Mouse (Mus musculus): ENCODE measurements at regions not wholly inside any gene's neighbourhood (a gene's known extent, or its start where the extent isn't known, plus 50 kb on each side); places are given as distances from the start of the nearest gene placed in this dataset.

DNA sequence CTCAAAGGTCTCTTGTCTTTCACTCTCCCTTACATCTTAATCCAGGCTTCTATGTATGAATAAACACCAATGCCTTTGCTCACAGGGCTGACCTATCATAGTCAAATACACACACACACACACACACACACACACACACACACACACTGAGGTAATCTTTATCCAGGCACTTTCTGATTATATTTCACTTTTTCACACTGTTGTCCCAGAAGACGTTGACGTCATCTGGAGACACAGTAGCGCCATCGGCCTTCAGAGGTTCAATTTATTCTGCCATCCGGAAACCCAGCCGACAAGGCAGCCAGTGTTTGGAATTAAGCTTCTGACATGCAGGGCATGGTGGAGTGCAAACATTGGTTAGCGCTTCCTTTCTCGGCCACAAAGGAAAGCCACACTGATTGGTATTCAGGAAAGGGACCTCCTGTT lies 486.2 kb downstream of the Hao1 start:
- TF ChIP-seq SMC3 (IDR thresholded peaks at IDR 0.05; ENCODE audit: low read depth, low read length): no peak
- no peak for TF ChIP-seq MAX (IDR thresholded peaks at IDR 0.05; ENCODE audit: low read length)
- no peak for TF ChIP-seq MYC (IDR thresholded peaks at IDR 0.05; ENCODE audit: low read depth, low read length)
- no peak for TF ChIP-seq HCFC1 (IDR thresholded peaks at IDR 0.05; ENCODE audit: low read depth, low read length)
- TF ChIP-seq ZC3H11A (IDR thresholded peaks at IDR 0.05; ENCODE audit: low read depth, low read length): no peak
- TF ChIP-seq CTCF (IDR thresholded peaks at IDR 0.05 in 2 of 3, conservative IDR thresholded peaks at IDR 0.05 in 1 of 3; ENCODE audit: control insufficient read depth in 1 of 3, insufficient read depth in 1 of 3, low read depth in 2 of 3, low read length in 3 of 3, poor library complexity in 1 of 3, severe bottlenecking in 1 of 3): no peak
- TF ChIP-seq TAL1 (IDR thresholded peaks at IDR 0.05; ENCODE audit: low read length): no peak
- TF ChIP-seq RCOR1 (IDR thresholded peaks at IDR 0.05; ENCODE audit: low read depth, low read length): no peak
- no peak for TF ChIP-seq POLR2A (IDR thresholded peaks at IDR 0.05; ENCODE audit: control insufficient read depth in 1 of 2, insufficient read depth in 1 of 2, low read depth in 1 of 2, low read length in 2 of 2, poor library complexity in 1 of 2)
- TF ChIP-seq SIN3A (IDR thresholded peaks at IDR 0.05; ENCODE audit: low read length): no peak
- TF ChIP-seq NELFE (IDR thresholded peaks at IDR 0.05; ENCODE audit: low read depth, low read length): no peak
- no peak for TF ChIP-seq POLR2AphosphoS2 (IDR thresholded peaks at IDR 0.05; ENCODE audit: low read length)
- TF ChIP-seq CHD1 (IDR thresholded peaks at IDR 0.05; ENCODE audit: low read depth, low read length): no peak
- no peak for TF ChIP-seq NRF1 (IDR thresholded peaks at IDR 0.05; ENCODE audit: insufficient read depth, low read depth, low read length, poor library complexity, severe bottlenecking)

Measured in MEL (cell line).